Mouse (Mus musculus) thymus, postnatal 25 days (tissue): Measurements from ENCODE around the gene Tgfbr3l.
"Not testable (repeated sequence)": the region's sequence is repeated elsewhere in the genome, so short reads cannot be mapped to it uniquely, and the experiment has no call there.

Source experiments
- DNase-seq: peaks from one replicate; pipeline ENCODE4 v3.0.0; 2022

Gene Tgfbr3l

DNA sequence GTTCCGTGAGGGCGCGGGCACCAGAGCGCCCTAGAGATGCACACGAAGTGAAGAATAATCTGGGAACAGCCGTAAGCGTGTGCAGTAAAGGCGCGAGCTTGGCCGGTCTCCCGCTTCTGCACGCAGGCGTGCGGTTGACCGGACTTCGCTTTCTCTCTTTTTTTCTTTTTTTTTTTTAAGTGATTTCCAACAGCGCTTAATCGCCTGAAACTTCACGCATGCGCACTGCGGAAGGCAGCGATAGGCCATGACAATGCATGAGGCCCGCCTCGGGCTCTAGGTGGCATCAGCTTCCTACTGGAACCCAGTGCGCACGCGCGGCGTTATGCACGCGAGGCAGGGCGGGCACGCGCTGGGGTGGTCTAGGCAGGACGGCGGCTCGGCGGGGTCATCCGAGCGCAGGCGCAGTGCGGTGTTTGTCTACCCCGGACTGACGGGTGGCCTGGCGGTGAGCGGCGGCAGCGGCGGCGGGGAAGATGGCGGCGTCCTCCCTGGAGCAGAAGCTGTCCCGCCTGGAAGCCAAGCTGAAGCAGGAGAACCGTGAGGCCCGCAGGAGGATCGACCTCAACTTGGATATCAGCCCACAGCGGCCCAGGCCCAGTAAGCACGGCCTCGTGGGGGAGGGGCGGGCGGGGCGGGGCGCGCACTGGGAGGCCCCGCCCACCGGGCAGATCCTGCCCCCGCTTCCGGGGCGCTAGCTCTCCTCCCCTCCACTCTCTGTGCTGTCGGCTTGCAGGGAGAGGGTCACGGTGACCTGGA is 9.4 kb upstream of the Tgfbr3l start, which contains the start of the genes Map2k7 and Gm49320:
TSS of gene Map2k7 (plus strand) at position 307 of the 759 bp plus-strand sequence.
TSS of gene Gm49320 (plus strand) at position 432 of the 759 bp plus-strand sequence.
- DNase-seq, result peak; percentile 99

DNA sequence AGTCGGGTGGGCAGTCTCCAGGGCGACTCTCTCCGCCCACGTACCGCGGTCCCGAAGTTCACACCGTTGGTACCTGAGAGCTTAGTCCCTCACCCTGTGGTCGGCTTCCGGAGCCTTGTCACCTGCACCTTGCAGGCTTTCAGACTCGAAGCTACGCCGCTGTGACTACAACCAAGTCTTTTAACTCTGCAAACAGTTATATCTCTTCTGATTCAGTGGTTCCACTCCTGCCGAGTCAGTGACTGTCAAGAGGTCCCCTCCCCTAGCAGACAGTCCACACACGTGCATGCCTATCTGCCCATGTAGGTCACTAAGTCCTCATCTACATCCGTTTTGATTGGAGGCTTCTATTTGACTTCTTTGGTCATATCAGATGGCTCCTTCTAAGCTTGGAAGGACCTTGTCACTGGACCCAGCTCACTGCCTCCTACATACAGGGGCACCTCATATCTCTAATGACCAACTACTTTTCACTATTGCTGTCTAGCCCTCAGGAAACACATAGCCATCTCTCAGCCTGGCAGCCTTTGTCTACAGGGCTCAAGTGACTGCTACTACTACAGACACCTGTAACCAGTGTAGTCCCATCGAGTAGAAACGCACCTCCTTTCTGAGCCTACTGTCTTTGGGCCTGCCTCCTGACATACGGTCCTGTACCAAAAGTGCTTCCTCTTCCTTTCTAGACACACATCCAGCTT is 8.7 kb upstream of the Tgfbr3l start:
- DNase-seq, result no peak

DNA sequence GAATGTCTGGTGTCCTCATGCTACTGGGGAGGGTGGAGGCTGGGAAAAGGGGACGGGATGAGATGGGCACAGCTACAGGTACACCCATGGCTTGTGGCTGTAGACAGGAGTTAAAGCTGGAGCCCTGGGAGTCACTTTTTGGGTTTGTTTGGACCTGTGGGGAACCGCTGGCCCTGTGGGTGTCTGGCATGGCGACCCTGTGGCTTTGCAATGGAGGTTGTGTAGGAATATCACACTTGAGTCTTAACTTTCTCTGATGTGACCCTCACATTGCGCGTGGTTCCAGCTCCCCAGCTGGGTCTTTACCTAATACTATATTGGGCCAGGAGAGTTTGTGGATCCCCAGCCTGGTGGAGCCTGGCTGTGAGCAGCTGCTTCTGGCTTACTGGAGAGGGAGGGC is 3.0 kb upstream of the Tgfbr3l start:
- DNase-seq, result no peak

DNA sequence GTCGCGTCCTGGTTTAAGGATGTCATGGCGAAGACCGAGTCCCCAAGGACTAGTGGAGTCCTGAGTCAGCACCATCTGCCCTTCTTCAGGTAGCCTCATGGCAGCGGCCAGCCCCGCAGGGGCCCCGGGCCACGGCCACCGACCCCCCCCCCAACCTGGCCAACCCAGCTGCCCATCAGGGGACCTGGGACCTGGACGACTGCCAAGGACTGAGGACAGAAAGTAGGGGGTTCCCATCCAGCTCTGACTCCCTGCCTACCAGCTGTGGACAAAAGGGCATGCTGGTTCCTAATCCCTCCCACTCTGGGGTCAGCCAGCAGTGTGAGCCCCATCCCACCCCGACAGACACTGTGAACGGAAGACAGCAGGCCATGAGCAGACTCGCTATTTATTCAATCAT is 2.3 kb upstream of the Tgfbr3l start:
- DNase-seq, result no peak

DNA sequence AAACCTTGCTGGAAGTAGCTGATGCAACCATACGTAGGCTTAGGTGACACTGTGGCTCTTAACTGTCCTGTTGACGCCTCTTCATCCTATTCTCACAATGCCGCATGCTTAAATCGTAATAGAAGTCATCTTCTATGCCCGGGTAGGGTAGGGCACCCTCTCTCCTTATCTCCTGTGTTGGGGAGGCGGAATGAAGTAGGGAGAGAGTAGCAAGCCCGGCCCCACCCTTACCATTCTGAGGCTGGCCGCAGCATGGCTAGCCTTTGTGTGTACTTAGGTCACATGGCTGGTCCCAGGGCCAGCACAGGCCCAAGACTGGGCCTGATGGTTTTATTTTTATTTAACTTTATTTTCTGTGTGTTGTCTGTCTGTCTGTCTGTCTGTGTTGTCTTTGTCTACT is 773 bp upstream of the Tgfbr3l start:
- no peak for DNase-seq

DNA sequence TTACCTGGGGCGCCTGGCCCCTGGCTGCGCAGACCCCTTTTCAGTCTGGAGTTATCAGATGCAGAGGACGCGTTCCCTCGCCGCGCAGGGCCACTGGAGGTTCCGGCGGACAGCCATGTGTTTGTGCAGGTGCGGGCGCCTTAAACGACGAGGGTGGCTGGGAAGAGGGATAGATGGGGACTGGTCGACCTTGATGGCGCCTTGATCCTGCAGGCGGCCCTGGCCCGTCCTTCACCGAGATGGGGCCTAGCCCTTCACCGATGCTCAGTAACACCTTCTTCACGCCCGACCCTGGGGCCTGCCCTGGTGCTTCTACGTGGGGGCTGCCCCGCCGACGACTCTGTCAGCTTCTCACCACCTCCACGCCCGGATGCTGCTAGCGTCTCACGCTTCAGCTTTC is 1.2 kb downstream of the Tgfbr3l start:
- DNase-seq, result no peak

DNA sequence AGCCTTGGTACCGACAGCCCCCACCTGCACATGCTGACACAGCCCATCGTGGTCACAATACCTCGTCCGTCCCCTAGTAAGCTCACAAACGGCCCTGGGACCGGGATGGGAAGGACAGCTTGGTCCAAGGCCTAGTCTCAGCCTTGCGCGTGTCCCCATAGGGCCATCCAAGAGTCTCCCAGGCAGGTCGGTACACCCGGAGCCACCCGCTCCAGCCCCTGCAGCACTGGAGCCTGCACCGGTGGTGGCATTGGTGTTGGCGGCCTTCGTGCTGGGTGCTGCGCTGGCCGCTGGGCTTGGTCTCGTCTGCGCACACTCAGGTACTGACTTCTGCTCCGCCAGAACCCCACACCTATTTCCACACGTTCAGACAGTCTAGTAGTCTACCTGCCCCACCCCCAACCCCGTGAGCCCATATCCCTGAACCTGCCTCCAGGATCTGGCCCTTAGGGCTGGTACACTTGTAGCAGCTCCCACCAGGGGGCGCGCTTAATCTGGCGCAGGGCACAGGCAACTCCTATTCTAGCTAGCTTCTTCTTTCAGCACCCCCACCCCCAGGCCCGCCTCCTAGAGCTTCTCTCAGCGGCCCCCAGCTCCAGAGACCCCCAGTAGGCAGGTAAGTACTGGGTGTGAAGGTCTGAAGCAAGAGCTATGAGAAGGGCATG is 2.4 kb downstream of the Tgfbr3l start:
- peak; percentile 81 for DNase-seq

DNA sequence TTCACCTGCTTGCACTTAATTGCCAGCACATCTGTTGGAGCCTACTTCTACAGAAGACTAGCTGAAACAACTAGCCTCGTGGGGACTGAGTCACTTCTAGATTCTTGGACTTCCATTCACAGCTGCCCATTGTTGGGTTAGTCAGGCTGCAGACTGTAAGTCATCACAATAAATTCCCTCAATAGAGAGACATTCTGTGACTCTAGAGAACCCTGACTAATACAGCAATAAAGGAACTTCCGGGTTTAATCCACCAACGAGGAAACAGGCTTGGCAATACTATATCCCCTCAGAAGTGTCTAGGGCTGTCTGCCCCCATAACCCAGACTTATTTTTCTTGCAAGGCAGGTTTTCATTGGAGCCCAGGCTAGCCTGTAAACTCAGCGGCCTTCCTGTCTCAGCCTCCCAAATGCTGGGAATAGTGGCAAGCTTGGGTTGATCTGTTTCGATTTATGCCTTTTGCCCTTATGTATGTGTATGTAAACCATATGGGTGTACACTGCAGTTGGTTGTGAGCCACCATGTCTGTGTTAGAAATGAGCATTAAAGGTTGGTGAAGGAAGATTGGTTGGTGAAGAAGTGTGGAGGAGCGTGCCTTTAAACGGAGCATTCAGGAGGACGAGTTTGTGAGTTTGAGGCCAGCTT is 4.2 kb downstream of the Tgfbr3l start:
- DNase-seq, result no peak

DNA sequence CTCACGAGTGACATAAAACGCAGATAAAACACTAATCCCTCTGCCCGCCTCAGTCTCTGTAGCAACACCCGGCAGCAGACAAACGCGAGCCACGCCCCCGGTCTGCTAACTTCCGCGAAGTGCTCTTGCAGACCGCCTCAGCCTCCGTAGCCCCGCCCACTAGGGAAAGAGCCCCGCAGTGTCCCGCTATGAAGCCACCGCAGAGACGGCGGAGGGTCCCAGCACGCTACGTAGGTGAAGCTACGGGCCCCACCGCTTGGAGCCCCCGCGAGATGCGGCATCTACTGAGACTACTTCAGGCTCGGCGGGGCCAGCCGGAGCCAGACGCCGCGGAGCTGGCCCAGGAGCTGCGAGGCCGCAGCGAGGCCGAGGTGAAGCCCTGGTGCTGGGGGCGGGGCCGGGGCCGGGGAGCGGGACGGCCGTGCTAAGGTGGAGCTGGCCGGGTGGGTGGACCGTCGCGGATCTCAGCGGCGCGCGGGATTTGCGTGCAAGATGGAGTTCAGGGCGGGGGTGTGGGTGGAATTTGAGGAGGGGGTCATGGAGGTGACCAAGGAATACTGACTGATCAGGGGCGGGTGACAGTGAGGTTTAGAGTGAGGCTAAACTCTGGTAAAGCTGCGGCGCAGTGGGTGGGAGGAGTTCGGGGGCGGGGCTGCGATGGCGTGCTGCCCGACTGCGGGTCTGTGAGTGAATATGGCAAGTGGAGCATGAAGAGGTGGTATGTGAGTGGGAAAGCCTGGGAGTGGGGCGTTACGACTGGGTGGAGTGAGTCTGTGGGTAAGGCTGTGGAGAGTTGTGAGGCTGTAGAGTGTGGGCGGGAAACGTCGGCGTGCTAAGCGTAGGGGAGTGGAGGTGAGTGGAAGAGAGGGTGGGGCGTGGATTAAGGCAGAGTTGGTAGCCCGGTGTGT is 5.2 kb downstream of the Tgfbr3l start, which contains the start of gene Snapc2:
TSS of gene Snapc2 (plus strand) at position 147 of the 908 bp plus-strand sequence.
- peak; percentile 95 for DNase-seq

DNA sequence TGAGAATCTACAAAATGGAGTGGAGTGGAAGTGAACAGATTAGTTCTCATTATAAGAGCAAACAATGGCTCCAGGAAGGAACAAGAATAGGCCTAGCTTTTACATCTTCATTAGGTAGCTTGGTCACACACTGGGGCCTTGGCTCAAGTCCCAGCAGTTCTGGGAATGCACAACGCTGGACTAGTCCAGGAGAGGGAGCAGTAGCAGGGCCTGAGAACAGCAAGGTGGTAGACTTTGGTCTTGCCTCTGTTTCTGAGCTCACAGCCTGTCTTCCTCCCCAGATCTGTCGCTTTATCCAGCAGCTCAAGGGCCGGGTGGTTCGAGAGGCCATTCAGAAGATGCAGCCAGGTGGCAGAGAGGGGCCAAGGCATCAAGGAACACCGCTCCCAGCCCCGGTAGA is 6.0 kb downstream of the Tgfbr3l start:
- no peak for DNase-seq

DNA sequence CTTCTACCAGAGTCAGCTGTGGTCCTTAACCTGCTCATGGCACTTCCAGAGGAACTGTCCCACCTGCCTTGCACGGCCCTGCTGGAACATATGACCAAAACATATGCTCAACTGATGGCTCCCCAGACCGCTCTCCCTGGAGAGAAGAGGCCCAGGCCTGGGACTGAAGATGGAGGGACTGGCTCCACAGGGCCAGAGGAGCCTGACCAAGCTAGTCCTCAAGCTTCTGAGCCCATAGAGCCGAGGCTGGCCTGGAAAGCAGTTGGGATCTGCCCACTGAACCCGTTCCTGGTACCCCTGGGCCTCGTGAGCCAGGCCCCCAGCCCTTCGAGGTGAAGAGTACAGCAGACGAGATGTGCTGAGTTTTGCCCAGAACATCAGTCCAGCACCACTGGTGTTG is 7.5 kb downstream of the Tgfbr3l start:
- DNase-seq, result not testable (repeated sequence)

DNA sequence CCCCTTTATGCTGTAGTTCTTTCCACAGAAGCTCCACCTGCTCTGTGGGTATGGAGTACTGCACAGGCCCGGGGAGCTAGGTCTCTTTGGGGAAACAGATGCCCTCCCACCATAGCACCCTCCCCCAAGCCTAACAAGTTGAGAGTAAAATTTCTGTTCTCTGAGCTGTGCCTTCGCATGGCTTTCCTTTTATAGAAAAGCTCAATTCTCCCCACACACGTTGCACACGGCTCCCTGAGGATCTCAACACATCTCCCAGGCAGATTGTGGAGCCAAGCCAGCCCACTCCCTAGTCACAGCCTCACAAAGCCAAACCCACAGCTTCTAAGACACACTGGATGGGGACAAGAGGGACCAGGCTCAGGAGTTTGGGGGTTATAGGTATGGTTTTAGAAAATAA is 8.9 kb downstream of the Tgfbr3l start:
- no peak for DNase-seq

DNA sequence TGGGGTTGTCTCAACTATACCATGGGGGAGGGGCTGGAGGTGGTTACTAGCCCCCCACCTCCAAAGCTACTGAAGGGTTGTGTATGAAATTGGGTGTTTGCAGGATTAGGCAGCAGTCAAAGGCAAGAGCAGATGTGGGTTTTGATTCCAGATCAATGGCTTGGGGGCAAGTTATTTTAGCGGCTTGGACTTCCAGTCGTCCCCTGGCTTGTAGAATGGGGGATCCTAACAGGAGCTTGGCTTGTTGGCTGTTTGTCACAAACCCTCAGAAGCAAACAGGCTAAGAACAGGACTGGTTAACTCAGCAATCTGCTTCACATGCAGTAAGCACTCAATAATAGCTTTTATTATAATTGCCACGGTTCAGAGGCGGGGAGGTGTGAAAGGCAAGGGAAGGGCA is 9.3 kb downstream of the Tgfbr3l start:
- DNase-seq, result no peak

DNA sequence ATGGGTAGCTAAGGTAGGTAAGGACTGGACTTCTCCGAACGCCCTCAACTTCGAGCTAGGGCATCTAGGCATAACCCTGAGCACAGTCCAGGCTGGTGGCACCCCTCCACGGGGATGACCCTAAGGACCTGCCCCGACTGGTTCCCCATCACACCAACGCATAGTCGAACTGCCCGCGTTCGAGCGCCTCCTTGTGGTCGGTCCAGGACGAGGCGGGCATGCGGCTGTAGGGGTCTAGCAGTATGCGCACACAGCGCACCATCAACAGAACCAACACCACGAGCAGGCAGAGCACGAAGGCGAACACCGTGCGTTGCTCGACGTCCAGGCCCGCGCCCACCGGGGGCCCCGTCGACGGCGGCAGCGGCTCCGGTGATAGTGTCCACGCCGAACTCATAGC is 10.2 kb downstream of the Tgfbr3l start:
- DNase-seq, result peak; percentile 85

DNA sequence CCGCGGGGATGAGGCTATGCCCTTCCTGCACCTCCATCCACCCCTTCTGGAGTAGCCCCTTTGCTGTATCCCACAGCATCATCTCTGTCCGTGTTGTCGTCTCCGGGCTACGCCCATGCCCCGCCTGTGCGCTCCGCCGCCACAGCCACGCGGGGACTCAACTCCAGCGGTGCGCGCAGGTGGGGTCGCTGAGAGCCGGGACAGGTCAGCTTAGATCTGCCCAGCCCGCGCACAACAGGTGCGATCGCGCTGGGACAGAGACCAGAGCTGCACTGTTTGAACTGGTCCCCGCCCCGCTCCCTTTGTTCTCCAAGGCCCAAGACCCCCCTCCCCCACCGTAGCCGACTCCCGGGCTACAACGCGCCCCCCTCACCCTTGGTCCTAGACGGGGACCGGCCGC is 10.7 kb downstream of the Tgfbr3l start:
- DNase-seq, result no peak

DNA sequence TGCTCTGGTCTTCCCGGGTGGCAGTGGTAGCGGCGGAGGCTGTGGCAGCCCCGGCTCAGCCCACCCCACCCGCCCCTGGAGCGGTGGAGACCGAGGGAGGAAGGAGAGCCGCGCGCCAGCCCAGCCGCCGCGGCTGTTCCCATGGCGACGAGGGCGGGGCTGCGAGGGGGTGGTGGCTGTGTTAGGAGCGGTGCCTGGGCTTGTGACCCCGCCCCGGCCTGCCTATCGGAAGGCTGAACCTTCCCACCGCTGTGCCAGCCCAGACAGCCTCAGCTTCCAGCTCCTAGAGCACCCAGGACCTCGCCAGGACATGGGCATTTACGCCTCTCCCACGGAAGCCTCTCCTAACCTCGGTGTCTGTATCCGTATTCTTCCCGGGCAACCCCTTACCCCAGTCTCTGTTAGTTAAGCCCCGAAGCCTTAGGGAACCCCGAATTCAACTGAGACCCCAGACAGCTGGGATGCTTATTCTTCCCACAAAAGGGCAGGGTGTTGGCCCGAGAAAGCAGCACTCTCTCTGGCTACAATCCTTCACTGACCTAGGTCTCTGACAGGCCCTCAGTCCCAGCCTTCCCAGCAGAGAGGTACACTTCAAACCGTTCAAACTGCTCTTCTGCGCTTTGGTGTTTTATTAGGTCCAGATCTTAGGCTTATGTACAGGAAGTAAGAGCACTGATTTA is 11.3 kb downstream of the Tgfbr3l start, which contains the start of gene Ctxn1:
TSS of gene Ctxn1 (minus strand) at position 150 of the 680 bp plus-strand sequence.
- peak; percentile 98 for DNase-seq

DNA sequence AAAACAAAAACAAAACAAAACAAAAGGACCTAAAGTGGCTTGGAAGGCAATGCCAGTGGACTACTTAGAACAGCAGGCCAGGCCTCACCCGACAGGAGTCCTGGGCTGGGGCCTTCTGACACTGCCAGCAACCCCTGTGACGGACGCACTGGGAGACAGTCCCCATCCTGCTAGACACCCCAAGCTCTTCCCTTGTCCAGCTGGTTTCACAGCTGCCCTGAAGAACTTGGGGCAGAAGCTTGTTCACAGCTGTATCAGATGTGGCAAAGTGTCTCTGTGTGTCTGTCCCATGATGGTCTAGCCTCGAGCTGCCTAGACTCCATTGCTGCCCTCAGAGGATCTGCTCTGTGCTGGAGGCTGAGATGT is 11.8 kb downstream of the Tgfbr3l start:
- DNase-seq, result no peak

DNA sequence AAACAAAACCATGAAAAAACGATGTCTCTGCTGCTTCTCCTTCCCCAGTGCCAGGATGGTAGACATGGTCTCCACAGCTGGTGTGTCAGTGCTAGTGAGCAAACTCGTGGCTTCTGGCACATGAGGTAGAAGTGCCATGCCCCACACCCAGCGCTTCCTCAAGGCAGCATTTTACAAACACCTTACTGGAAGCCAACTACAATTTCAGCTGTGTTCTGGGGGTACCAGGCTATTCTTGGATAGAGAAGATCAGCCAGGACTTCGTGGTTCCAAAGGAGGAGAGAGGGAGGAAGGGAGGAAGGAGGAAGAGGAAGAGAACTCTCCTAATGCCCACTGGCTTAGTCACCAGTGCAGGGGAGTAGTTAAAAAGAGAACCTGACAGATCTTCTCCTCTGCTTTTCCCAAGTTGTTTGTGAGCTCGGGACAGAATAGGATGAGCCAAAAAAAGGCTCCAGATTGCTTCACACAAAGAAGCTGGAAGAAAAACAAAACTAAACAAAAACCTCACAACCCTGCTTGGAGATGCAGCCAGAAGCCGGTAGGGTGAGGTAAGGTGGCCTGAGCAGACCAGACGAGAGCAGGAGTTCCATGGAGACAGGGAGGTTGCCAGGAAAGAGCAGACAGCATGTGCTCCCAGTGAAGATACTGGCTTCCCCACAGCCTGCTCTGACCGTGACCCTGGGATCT is 15.2 kb downstream of the Tgfbr3l start:
- DNase-seq, result no peak

DNA sequence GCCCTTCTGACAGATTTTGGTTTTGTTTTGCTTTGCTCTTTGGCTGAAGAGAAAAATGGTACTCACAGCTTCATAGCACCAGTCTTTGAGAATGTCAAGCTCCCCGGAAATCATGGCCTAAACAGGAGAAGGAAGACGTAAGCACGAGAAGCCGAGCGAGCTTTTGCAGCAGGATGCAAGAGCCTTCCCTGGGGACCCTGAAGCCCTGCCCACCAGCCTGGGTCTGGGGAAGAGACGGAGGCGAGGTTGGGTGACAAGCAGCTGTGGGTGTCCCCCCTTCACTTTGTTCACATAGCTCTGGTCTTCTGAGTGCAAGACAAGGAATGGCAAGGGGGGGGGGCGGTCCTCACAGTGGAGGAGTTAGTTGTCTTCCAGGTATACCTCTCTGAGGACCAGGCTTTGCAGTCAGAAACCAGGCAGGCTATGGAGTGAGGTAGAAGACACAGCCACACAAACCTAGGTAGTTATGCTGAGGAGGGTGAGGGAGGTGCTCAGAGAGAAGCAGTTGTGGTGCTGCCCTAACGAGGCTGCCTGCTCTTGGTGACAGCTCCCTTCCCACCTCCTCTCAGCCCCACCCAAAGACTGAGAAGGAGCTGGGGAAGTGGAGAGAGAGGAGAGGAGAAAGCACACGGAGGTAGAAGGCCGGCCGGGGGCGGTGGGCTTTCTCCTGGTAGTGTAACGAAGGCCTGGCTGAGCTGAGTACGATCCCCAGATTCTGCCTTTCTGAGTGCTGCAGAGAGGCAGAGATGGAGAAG is 17.3 kb downstream of the Tgfbr3l start:
- DNase-seq, result no peak

DNA sequence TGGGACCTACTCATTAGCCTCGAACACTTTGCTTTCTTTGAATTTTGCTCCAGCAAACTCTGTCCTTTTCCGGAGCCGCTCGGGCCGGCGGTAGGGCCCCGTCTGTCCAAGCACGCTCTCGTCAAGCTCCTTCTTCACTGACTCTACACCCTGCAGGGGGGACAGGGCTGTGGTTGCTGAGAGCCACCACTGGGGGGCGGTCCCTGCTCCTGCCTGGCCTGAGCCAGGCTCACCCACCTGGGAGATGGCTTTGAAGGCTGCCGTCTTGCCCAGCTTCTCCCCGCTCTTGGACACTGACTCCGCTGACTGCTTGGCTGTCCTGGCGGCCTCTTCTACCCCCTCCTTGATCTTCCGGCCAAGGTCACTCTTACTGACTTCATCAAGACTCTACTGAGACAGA is 19.6 kb downstream of the Tgfbr3l start:
- no peak for DNase-seq
